Mouse (Mus musculus) forebrain, embryonic 14.5 days (tissue): ENCODE measurements around the gene Pik3cb. TPM values are rescaled to one million over a fixed set of nuclear protein-coding genes. Genes with fewer than 3 reads are reported as not detected.

Experiments
- ATAC-seq: fragments of 200-750 bp; cut with Nextera tagmentation; 2 replicates; pipeline ENCODE4 v1.8.0; 2017; ENCODE audit warnings: mild to moderate bottlenecking, moderate library complexity
- DNase-seq: peaks from one replicate; pipeline ENCODE4 v3.0.0-alpha.2; 2015; ENCODE audit warnings: low spot score
- H3K27ac ChIP-seq: fragments of 300-500 bp; sonication (generic); 2 replicates; pipeline ENCODE4 v1.5.1; 2014; ENCODE audit warnings: low read depth, mild to moderate bottlenecking, control low read depth, low read length, moderate library complexity
- H3K27me3 ChIP-seq: fragments of 300-500 bp; sonication (generic); replicated peaks from 2 replicates; pipeline ENCODE4 v1.6.1; 2014; ENCODE audit warnings: low read length, control low read depth, mixed read lengths; ENCODE audit not compliant: control insufficient read depth, insufficient read depth
- H3K36me3 ChIP-seq: fragments of 300-500 bp; sonication (generic); 2 replicates; pipeline ENCODE4 v1.6.1; 2014; ENCODE audit warnings: low read length, control low read depth; ENCODE audit not compliant: control insufficient read depth, insufficient read depth
- H3K4me1 ChIP-seq: fragments of 300-500 bp; sonication (generic); 2 replicates; pipeline ENCODE4 v1.6.1; 2014; ENCODE audit warnings: antibody characterized with exemption, low read length, control low read depth; ENCODE audit not compliant: control insufficient read depth, insufficient read depth
- H3K4me2 ChIP-seq: fragments of 300-500 bp; sonication (generic); 2 replicates; pipeline ENCODE4 v1.6.1; 2014; ENCODE audit warnings: mild to moderate bottlenecking, control low read depth, low read length
- H3K4me3 ChIP-seq: fragments of 300-500 bp; sonication (generic); 2 replicates; pipeline ENCODE4 v1.5.1; 2014; ENCODE audit warnings: low read depth, low read length, control low read depth
- H3K9ac ChIP-seq: fragments of 300-500 bp; sonication (generic); 2 replicates; pipeline ENCODE4 v1.6.1; 2014; ENCODE audit warnings: mild to moderate bottlenecking, low read length, control low read depth, moderate library complexity
- H3K9me3 ChIP-seq: fragments of 300-500 bp; sonication (generic); replicated peaks from 2 replicates; pipeline ENCODE4 v1.6.1; 2016; ENCODE audit warnings: low read length, control low read depth, mixed read lengths; ENCODE audit not compliant: control insufficient read depth
- WGBS: fragments of 180-500 bp; shearing (Covaris S2); extraction: QIAGEN DNeasy Blood & Tissue Kit; methylation state at CpG from one replicate; pipeline ENCODE4 v1.1.7; 2014; 5-methylcytosine and 5-hydroxymethylcytosine counted together
- polyA plus RNA-seq: library from polyadenylated mRNA; unstranded; fragments of >200 nt; fragmentation: Nextera tagmentation; extraction: Ambion mirVana; gene quantifications from 2 replicates; pipeline ENCODE4 v1.2.1, GENCODE M21; 2014

Gene Pik3cb
- polyA plus RNA-seq, 1 experiment from 2014 or later, result 5.2 TPM

GRCm38 (mm10) chr9:99017679-99018078 is 122.7 kb downstream of the Pik3cb start:
- Histone ChIP-seq H3K9ac (no peak overlapping the region), H3K36me3 (no peaks in the 10 kb centered on the region), H3K9me3 (no peaks in the 10 kb centered on the region), H3K27me3 (no peaks in the 10 kb centered on the region), H3K4me2 (no peak overlapping the region), H3K4me1 (no peaks in the 10 kb centered on the region), H3K27ac (no peak overlapping the region), H3K4me3 (no peak overlapping the region)
- 65% methylated on average over 6 of the region's 6 CpGs for WGBS
- ATAC-seq (no peak), DNase-seq (no peak)

DNA sequence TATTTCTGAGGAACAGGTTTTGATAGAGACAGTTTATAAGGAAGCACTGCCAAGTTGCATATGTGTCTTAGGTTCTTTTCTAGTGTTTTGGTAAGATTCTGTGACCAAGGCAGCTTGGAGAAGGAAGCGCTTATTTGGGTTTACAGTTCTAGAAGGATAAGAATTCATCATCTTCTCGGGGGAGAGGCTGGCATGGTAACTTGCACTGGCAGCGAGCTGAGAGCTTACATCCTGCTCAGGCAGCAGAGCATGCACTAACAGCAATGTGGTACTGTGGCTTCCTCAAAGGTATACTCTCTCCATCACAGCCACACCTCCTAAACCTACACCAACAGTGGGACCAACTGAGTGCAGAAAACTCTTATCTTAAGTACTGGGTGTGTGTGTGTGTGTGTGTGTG is 123.7 kb downstream of the Pik3cb start:
- WGBS, result 80% methylated on average over 3 of the region's 3 CpGs
- DNase-seq, result no peak
- no peak overlapping the region for H3K9ac ChIP-seq
- no peaks in the 10 kb centered on the region for H3K4me1 ChIP-seq
- H3K9me3 ChIP-seq, result no peaks in the 10 kb centered on the region
- no peak overlapping the region for H3K4me2 ChIP-seq
- no peaks in the 10 kb centered on the region for H3K27me3 ChIP-seq
- no peak overlapping the region for H3K4me3 ChIP-seq
- no peak overlapping the region for H3K27ac ChIP-seq
- H3K36me3 ChIP-seq, result no peaks in the 10 kb centered on the region
- ATAC-seq, result no peak

- ATAC-seq, result no peak
Observed at GRCm38 (mm10) chr9:99016301-99016700, 124.1 kb downstream of the Pik3cb start.

DNA sequence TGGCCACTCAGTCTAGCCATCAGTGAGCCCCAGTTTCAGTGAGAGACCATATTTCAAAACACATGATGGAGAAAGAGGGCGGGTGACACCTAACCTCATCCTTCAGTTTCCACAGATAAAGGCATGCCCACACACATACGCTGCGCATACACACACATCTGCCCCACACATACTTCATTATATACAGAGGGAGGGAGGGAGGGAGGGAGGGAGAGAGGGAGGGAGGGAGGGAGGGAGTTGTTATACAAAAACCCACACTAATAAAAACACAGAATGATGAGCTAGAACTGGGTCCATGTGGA is 130.6 kb downstream of the Pik3cb start:
- H3K9ac ChIP-seq, result no peak overlapping the region
- WGBS, result 97% methylated on average over 3 of the region's 3 CpGs

More at GRCm38 (mm10) chr9:99016301-99016700, 124.1 kb downstream of the Pik3cb start:
- 75% methylated on average over 3 of the region's 3 CpGs for WGBS
- no peak overlapping the region for H3K9ac ChIP-seq
- no peaks in the 10 kb centered on the region for H3K4me1 ChIP-seq
- no peaks in the 10 kb centered on the region for H3K27me3 ChIP-seq
- no peak overlapping the region for H3K27ac ChIP-seq
- no peak for DNase-seq
- H3K36me3 ChIP-seq, result no peaks in the 10 kb centered on the region
- H3K4me3 ChIP-seq, result no peak overlapping the region
- H3K4me2 ChIP-seq, result no peak overlapping the region
- H3K9me3 ChIP-seq, result no peaks in the 10 kb centered on the region

DNA sequence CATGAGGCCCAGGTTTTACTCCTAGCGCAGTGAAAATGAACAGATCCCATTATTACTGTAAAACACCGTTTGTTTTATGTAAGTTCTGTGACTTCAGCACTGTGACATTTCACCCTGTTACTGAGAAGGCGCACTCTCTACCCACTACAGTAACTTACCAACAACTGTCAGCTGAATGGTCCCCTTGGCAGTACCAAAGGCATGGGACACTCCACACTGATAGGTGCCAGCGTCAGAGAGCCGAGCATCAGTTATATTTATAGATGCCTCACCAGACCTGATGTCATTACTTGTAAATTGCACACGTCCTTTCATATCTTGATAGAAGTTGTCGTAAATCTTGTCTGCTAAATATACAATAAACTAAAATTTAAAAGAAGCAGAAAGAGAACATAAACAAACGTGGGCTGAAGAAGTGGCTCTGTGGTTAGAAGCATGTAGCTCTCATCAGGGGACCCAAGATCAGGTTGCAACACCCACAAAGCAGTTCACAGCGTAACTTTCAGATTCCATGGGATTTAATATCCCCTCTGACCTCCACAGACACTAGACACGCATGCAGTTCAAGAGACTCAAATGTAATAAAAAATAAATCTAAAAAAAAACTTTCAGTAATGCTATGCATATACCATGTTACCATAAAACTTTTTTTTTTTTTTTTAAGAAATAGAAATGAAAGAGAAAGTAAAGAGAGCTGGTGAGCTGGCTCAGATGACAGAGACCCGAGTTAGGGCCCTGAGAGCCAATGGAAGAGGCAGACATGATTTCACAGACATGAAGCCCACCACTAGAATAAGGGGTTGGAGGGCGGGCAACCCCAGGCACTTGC is 131.1 kb downstream of the Pik3cb start:
- H3K9me3 ChIP-seq, result no peaks in the 10 kb centered on the region
- H3K4me1 ChIP-seq, result no peaks in the 10 kb centered on the region
- ATAC-seq (no peak), DNase-seq (no peak)
- H3K36me3 ChIP-seq, result 0 out of 2 replicates have a peak, but pooled peaks cover 10% of the 10 kb centered on the region
- no peak overlapping the region for H3K9ac ChIP-seq
- no peak overlapping the region for H3K27ac ChIP-seq
- H3K27me3 ChIP-seq, result no peaks in the 10 kb centered on the region
- 86% methylated on average over 12 of the region's 12 CpGs for WGBS
- H3K4me3 ChIP-seq, result no peak overlapping the region
- no peak overlapping the region for H3K4me2 ChIP-seq

More for the DNA sequence above, 130.6 kb downstream of the Pik3cb start:
- H3K27ac ChIP-seq, result no peak overlapping the region
- no peaks in the 10 kb centered on the region for H3K4me1 ChIP-seq
- no peak overlapping the region for H3K4me2 ChIP-seq
- ATAC-seq, result no peak
- H3K27me3 ChIP-seq, result no peaks in the 10 kb centered on the region
- no peak overlapping the region for H3K4me3 ChIP-seq
- H3K9me3 ChIP-seq, result no peaks in the 10 kb centered on the region
- H3K36me3 ChIP-seq, result 0 out of 2 replicates have a peak, but pooled peaks cover 10% of the 10 kb centered on the region
- no peak for DNase-seq

DNA sequence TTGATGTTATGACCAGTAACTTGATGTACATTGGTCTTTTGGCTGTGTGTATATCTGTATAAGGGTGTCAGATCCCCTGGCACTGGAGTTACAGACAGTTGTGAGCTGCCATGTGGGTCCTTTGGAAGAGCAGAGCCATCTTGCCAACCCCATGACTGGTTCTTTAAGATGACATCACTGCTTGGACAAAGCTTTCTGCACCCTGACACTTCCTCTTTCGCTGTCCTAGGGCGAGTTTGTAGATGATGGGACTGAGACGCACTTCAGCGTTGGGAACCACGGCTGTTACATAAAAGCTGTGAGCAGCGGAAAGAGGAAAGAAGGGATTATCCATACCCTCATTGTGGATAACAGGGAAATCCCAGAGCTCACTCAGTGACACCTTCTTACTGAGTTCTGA is 139.1 kb downstream of the Pik3cb start:
- Histone ChIP-seq H3K27me3 (no peaks in the 10 kb centered on the region), H3K4me1 (no peaks in the 10 kb centered on the region), H3K9ac (no peak overlapping the region), H3K27ac (no peak overlapping the region), H3K4me3 (no peak overlapping the region), H3K36me3 (peaks cover 51% of the 10 kb centered on the region), H3K4me2 (no peak overlapping the region), H3K9me3 (no peaks in the 10 kb centered on the region)
- DNase-seq, result no peak
- WGBS, result 90% methylated on average over 6 of the region's 6 CpGs
- no peak for ATAC-seq

- H3K4me1 ChIP-seq, result no peaks in the 10 kb centered on the region
- 0 out of 2 replicates have a peak, but pooled peaks have one; percentile 34 for ATAC-seq
- H3K27ac ChIP-seq, result no peak overlapping the region
- no peaks in the 10 kb centered on the region for H3K27me3 ChIP-seq
- H3K4me2 ChIP-seq, result no peak overlapping the region
- DNase-seq, result peak; percentile 36
- H3K9ac ChIP-seq, result no peak overlapping the region
- no peak overlapping the region for H3K4me3 ChIP-seq
- peaks cover 43% of the 10 kb centered on the region for H3K36me3 ChIP-seq
- WGBS, result 75% methylated on average over 9 of the region's 9 CpGs
- H3K9me3 ChIP-seq, result no peaks in the 10 kb centered on the region
Observed at GRCm38 (mm10) chr9:98999881-99000339, 140.5 kb downstream of the Pik3cb start.

- Histone ChIP-seq H3K27me3 (no peaks in the 10 kb centered on the region), H3K4me3 (no peak overlapping the region), H3K9me3 (no peaks in the 10 kb centered on the region), H3K4me2 (no peak overlapping the region), H3K27ac (no peak overlapping the region), H3K4me1 (no peaks in the 10 kb centered on the region), H3K36me3 (peaks cover 22% of the 10 kb centered on the region; the same call in 1 of the 2 replicates), H3K9ac (no peak overlapping the region)
- DNase-seq, result no peak
- ATAC-seq, result no peak
- WGBS, result 88% methylated on average over 4 of the region's 4 CpGs
Observed at GRCm38 (mm10) chr9:98994103-98994502, 146.3 kb downstream of the Pik3cb start.

GRCm38 (mm10) chr9:98987131-98987530 is 153.3 kb downstream of the Pik3cb start:
- ATAC-seq (no peak), DNase-seq (peak; percentile 41)
- 0 out of 2 replicates have a peak, but pooled peaks cover 6% of the 10 kb centered on the region for H3K27me3 ChIP-seq
- H3K36me3 ChIP-seq, result no peaks in the 10 kb centered on the region
- H3K27ac ChIP-seq, result no peak overlapping the region
- peak overlapping the region; percentile 70 for H3K4me3 ChIP-seq
- WGBS, result 47% methylated on average over 9 of the region's 9 CpGs
- H3K9ac ChIP-seq, result peak overlapping the region; percentile 84
- peaks cover 9% of the 10 kb centered on the region for H3K4me1 ChIP-seq
- H3K9me3 ChIP-seq, result no peaks in the 10 kb centered on the region
- H3K4me2 ChIP-seq, result peak overlapping the region; percentile 72
